Mouse (Mus musculus) small intestine, adult 2 months (tissue): ENCODE results near the gene Ccdc153.

ENCODE experiments used
- CTCF ChIP-seq: fragments of 200-500 bp; IDR thresholded peaks from 2 replicates; pipeline ENCODE4 v1.5.1; 2012; ENCODE audit warnings: low read depth, mild to moderate bottlenecking, control low read depth, inconsistent platforms, low read length, moderate library complexity, mixed read lengths; ENCODE audit not compliant: insufficient replicate concordance, insufficient read length; ENCODE audit errors: extremely low read depth
- POLR2A ChIP-seq: fragments of 200-500 bp; IDR thresholded peaks from 2 replicates; pipeline ENCODE4 v1.6.1; 2012; ENCODE audit warnings: low read depth, mild to moderate bottlenecking, control low read depth, inconsistent platforms, low read length, moderate library complexity

DNA sequence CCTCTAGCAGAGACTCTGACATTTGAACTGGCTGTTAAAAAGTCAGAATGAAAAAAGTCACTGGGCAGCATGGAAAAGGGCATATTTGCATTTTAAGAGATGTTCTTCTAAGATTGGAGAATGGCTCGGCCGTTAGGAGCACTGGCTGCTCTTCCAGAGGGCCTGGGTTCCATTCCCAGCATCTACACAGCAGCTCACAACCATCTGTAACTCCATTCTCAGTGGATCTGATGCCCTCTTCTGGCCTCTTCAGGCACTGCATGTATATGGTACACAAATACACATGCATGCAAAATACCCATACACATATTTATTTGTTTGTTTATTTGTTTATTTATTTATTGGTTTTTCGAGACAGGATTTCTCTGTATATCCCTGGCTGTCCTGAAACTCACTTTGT lies 28.6 kb downstream of the Ccdc153 start:
- no peak for TF ChIP-seq POLR2A
- peak; percentile 43; the same call in 1 of the 2 replicates for TF ChIP-seq CTCF
